Mouse (Mus musculus): Measurements from ENCODE around the gene Msh2.

GRCm38 (mm10) chr17:87700101-87700500, 28.0 kb downstream of the Msh2 start:
- TF ChIP-seq POLR2A (IDR thresholded peaks at IDR 0.05; ENCODE audit: borderline replicate concordance, control insufficient read depth, low read depth, low read length): no peak
- TF ChIP-seq CTCF (IDR thresholded peaks at IDR 0.05; ENCODE audit: control insufficient read depth, insufficient read depth, low read length): no peak
